Mouse (Mus musculus): ENCODE measurements around the gene Olfr1232. TPM values are rescaled to one million over a fixed set of nuclear protein-coding genes. Genes with fewer than 3 reads are reported as not detected.

Gene Olfr1232
- polyA plus RNA-seq (2014; fragmentation: Illumina TruSeq; extraction: RNeasy Lipid Tissue Mini Kit (QIAGEN cat#74804)): not detected

DNA sequence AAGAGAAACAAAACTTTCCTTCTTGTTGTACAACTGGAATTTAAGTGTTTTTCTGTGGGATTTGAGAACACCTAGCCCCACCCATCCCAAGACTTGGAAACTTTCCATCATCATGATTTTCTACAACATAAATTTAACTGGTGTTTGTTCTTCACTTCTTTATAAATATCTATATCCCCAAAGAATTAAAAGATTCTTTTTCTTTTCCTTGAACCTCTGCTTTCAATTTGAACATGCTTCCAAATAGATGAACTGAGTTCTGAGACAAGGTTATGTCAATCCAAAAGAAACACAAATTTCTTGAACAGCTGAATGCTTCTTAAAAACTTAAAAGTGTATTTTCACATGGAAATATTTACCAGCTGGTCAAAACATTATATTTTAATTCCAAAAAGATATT lies at the start of gene Olfr1232:
Gene Olfr1232, minus strand, starts transcription at position 101 of the 400 bp plus-strand sequence.

DNA sequence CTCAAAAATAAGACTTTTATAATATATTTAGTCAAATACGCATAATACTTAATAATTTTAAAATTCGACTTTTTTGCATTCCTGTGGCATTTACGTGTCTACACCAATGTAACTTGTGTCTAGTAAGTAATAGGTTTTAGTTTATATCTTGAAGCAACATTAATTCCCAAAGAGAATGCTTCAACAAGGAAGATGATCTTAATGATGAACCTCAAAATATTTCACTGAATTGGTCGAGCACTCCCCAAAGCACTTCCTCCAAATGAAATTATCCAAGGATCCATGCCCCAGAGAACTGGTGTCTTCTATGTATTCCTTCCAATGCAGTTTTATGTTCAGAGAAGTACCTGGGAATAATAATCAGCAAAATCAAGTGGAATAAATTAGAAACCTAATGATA lies 35.3 kb upstream of the Olfr1232 start, which contains the start of gene Olfr1234:
Gene Olfr1234, minus strand, starts transcription at position 101 of the 400 bp plus-strand sequence.

DNA sequence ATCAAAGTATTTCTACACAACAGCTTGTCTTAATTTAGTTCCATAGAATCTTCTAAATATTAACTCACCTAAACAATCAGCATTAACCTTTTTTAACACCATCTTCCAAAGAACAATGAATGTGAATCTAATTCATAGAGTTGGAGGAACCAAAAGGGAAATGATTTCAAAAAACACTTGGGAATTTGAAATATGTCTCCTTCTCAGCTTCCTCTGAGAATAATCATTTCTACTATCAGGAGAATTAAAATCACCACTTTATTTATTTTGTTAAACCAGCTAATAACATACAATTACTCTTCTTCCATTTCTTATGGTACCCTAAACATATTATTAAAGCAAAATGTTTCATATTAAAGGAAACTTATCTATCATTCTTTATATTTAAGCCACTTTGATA lies 12.8 kb upstream of the Olfr1232 start, which contains the start of gene Olfr1233:
Gene Olfr1233, minus strand, starts transcription at position 101 of the 400 bp plus-strand sequence.

DNA sequence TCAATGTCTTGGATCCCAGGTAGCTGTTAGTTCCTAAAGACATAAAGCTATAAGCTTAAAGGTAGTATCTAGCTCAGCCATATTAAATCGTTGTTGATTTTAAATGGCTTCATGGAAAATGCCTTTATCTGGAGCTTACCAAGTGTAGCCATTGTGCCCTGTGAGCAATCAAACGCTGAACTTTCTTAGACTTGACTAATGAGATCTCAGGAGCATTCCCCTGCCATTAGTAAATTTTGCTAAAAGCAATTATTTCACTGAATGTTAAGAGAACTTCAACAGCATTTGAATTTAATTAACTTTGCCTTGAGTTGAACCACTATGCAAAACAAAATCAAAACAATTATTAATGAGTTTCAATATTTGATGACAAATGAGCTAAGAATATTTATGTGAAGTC lies 22.5 kb downstream of the Olfr1232 start, which contains the start of gene Olfr1231:
Gene Olfr1231, minus strand, starts transcription at position 101 of the 400 bp plus-strand sequence.

DNA sequence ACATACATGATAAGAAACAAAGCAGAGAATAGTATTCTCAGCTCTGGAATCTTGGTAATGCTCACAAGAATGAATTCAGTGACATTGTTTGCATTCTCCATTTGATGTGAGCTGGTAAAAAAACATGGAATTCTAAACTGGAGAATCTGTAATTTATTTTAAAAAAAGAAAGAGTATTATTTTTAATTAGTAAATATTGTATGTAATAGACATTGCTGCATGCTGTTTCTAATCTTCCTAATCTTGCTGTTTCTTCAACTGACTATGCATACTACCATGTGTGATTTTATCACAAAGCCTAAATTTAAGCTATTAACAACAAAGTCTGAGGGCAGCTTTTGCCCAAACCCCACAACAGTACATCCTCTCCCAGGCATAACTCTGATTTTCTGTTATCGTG lies 32.3 kb downstream of the Olfr1232 start, which contains the start of gene Olfr1230:
Gene Olfr1230, minus strand, starts transcription at position 101 of the 400 bp plus-strand sequence.

DNA sequence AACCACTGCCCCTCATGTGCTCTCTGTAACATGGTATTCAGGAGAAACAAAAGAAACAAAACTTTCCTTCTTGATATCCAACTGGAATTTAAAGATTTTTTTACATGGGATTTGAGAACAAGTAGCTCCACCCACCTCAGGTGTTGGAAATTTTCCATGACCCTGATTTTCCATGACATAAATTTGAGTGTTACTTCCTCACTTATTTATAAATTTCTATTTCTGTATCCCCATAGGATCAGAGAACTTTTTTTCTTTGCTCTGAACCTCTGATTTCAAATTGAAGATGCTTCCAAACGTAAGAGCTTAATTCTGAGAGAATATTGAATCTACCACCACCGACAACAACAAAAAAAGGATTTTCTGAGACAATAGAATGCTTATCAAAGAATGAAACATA lies 41.6 kb downstream of the Olfr1232 start, which contains the start of gene Olfr1229:
Gene Olfr1229, minus strand, starts transcription at position 101 of the 400 bp plus-strand sequence.

Other genes with a start within 250 kb of the Olfr1232 start
- gene Olfr1219, start 246.2 kb downstream of the Olfr1232 start, polyA plus RNA-seq (2014; fragmentation: Illumina TruSeq; extraction: RNeasy Lipid Tissue Mini Kit (QIAGEN cat#74804)): not detected
- not detected for gene Olfr1220, start 222.8 kb downstream of the Olfr1232 start, polyA plus RNA-seq (2014; fragmentation: Illumina TruSeq; extraction: RNeasy Lipid Tissue Mini Kit (QIAGEN cat#74804))
- not detected for gene Olfr1221, start 212.4 kb downstream of the Olfr1232 start, polyA plus RNA-seq (2014; fragmentation: Illumina TruSeq; extraction: RNeasy Lipid Tissue Mini Kit (QIAGEN cat#74804))
- gene Olfr1222, start 196.6 kb downstream of the Olfr1232 start, polyA plus RNA-seq (2014; fragmentation: Illumina TruSeq; extraction: RNeasy Lipid Tissue Mini Kit (QIAGEN cat#74804)): not detected
- not detected for gene Olfr1223, start 178.1 kb downstream of the Olfr1232 start, polyA plus RNA-seq (2014; fragmentation: Illumina TruSeq; extraction: RNeasy Lipid Tissue Mini Kit (QIAGEN cat#74804))
- gene Olfr1224-ps1, start 165.6 kb downstream of the Olfr1232 start, polyA plus RNA-seq (2014; fragmentation: Illumina TruSeq; extraction: RNeasy Lipid Tissue Mini Kit (QIAGEN cat#74804)): not detected
- not detected for gene Olfr1225, start 155.0 kb downstream of the Olfr1232 start, polyA plus RNA-seq (2014; fragmentation: Illumina TruSeq; extraction: RNeasy Lipid Tissue Mini Kit (QIAGEN cat#74804))
- gene Olfr1226, start 129.6 kb downstream of the Olfr1232 start, polyA plus RNA-seq (2014; fragmentation: Illumina TruSeq; extraction: RNeasy Lipid Tissue Mini Kit (QIAGEN cat#74804)): not detected
- gene Olfr1228, start 75.6 kb downstream of the Olfr1232 start, polyA plus RNA-seq (2014; fragmentation: Illumina TruSeq; extraction: RNeasy Lipid Tissue Mini Kit (QIAGEN cat#74804)): not detected
- not detected for gene Olfr1229, start 41.7 kb downstream of the Olfr1232 start, polyA plus RNA-seq (2014; fragmentation: Illumina TruSeq; extraction: RNeasy Lipid Tissue Mini Kit (QIAGEN cat#74804))
- gene Olfr1230, start 32.4 kb downstream of the Olfr1232 start, polyA plus RNA-seq (2014; fragmentation: Illumina TruSeq; extraction: RNeasy Lipid Tissue Mini Kit (QIAGEN cat#74804)): not detected
- gene Olfr1231, start 22.6 kb downstream of the Olfr1232 start, polyA plus RNA-seq (2014; fragmentation: Illumina TruSeq; extraction: RNeasy Lipid Tissue Mini Kit (QIAGEN cat#74804)): not detected
- not detected for gene Olfr1233, start 12.7 kb upstream of the Olfr1232 start, polyA plus RNA-seq (2014; fragmentation: Illumina TruSeq; extraction: RNeasy Lipid Tissue Mini Kit (QIAGEN cat#74804))
- gene Olfr1234, start 35.2 kb upstream of the Olfr1232 start, polyA plus RNA-seq (2014; fragmentation: Illumina TruSeq; extraction: RNeasy Lipid Tissue Mini Kit (QIAGEN cat#74804)): not detected
- not detected for gene Olfr1238, start 80.0 kb upstream of the Olfr1232 start, polyA plus RNA-seq (2014; fragmentation: Illumina TruSeq; extraction: RNeasy Lipid Tissue Mini Kit (QIAGEN cat#74804))
- not detected for gene Olfr1239, start 90.7 kb upstream of the Olfr1232 start, polyA plus RNA-seq (2014; fragmentation: Illumina TruSeq; extraction: RNeasy Lipid Tissue Mini Kit (QIAGEN cat#74804))
- gene Olfr1240, start 113.3 kb upstream of the Olfr1232 start, polyA plus RNA-seq (2014; fragmentation: Illumina TruSeq; extraction: RNeasy Lipid Tissue Mini Kit (QIAGEN cat#74804)): not detected
- gene Olfr1241, start 157.5 kb upstream of the Olfr1232 start, polyA plus RNA-seq (2014; fragmentation: Illumina TruSeq; extraction: RNeasy Lipid Tissue Mini Kit (QIAGEN cat#74804)): not detected
- gene Olfr1242, start 168.7 kb upstream of the Olfr1232 start, polyA plus RNA-seq (2014; fragmentation: Illumina TruSeq; extraction: RNeasy Lipid Tissue Mini Kit (QIAGEN cat#74804)): not detected
- not detected for gene Olfr1243, start 201.8 kb upstream of the Olfr1232 start, polyA plus RNA-seq (2014; fragmentation: Illumina TruSeq; extraction: RNeasy Lipid Tissue Mini Kit (QIAGEN cat#74804))
- gene Olfr1245, start 248.8 kb upstream of the Olfr1232 start, polyA plus RNA-seq (2014; fragmentation: Illumina TruSeq; extraction: RNeasy Lipid Tissue Mini Kit (QIAGEN cat#74804)): not detected